Mouse (Mus musculus) lung, postnatal 25 days (tissue): ENCODE data around the gene Fshr.
"Not testable (repeated sequence)": the region's sequence is repeated elsewhere in the genome, so short reads cannot be mapped to it uniquely, and the experiment has no call there.

Experiments used
- DNase-seq: peaks from one replicate; pipeline ENCODE4 v3.0.0; 2022; ENCODE audit warnings: low spot score

The Fshr gene

DNA sequence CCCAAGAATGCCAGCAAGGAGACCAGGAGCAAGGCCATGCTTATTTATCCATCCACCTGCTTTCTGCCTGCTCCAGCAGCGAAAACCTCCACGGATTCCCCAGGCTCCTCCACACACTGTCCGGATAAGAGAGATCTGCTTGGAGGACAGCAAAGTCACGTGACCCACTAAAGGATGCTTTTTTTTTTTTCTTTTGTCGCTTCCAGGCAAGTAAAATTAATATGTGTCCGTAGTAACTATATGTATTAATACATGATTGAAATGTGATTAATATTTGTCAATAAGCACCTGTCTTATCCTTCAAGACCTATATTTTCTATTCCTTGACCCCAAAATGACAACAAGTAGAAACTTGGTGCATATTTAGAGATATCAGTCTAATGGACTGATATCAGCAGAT is at the start of gene Fshr:
TSS of gene Fshr (minus strand) at position 101 of the 400 bp plus-strand sequence.
- DNase-seq, result no peak

DNA sequence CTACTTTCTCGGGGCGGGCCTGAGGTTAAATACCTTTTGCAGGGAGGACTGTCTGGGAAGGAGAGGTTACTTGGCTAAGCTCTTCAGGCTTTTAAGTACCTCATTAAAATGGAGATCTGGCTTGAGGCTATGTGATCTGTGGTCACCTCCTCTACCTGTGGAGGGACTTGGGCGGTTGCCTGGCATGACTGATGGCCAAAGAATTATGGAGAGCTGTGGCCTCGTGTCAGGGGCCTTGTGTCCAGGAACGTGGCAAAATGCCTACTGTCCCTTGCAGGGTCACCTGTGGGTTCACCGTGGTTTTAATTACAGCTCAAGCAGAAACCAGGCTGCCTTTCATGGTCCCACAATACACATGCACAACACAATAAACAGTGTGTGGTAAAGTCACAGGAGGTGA is 1.7 kb upstream of the Fshr start:
- no peak for DNase-seq

DNA sequence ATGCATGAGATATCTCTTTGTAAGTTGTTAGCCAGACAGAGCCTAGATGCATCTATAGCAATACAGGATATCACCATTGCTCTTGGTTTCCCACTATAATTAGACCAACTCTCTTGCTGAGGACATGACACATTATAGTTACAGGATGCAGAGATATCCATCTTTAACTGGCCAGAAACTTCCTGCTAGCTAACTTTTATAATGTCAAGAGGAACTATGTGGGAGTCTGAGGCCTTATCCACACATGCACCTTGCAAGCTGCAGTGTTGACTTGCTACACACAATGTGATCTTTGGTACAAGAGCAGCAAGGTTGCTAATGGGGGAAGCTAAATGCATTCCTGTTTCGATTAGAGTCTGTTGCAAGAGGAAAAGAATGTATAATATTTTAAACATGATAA is 26.9 kb downstream of the Fshr start:
- DNase-seq, result no peak

- no peak for DNase-seq
Measured at GRCm38 (mm10) chr17:89164773-89165172, 35.7 kb downstream of the Fshr start.

GRCm38 (mm10) chr17:89162475-89162874 is 38.0 kb downstream of the Fshr start:
- DNase-seq, result no peak

- not testable (repeated sequence) for DNase-seq
Measured at GRCm38 (mm10) chr17:89159343-89159742, 41.1 kb downstream of the Fshr start.

DNA sequence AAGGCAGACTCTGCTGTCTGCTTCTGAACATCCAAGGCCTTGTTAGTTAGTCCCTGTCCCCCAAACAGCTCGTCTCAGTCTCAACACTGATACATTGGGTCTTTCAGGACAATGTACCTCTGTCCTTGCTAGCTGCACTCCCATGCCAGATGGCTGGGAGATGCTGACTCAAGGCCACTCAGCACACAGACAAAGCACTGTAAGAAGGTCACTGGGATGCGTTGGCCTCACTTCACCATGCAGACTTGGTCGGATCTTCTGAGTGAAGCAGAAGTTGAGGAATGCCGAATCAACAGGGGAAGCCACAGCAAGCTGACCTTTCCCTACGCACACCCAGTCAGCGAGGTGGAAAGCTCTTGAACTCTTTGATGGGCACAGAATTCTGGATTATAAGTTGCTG is 55.7 kb downstream of the Fshr start:
- DNase-seq, result no peak

DNA sequence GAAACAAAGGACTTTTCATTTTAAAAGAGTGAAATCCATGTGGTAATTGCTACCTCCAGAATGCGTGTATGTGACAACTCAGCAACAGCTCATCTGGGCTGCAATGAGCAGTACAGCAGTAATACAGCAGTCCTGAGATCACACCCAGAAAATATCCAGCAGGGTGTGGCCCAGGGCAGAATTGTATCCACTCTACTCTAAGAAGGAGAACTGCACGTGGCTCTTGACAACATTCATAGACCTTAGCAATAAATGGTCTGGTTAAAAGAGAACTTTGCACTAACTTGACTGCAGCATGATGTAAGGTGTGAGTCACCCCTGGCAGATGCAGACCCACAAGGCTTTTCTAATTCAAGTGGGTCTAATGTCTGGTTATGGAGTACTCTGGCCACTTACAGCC is 80.5 kb downstream of the Fshr start:
- DNase-seq, result no peak

DNA sequence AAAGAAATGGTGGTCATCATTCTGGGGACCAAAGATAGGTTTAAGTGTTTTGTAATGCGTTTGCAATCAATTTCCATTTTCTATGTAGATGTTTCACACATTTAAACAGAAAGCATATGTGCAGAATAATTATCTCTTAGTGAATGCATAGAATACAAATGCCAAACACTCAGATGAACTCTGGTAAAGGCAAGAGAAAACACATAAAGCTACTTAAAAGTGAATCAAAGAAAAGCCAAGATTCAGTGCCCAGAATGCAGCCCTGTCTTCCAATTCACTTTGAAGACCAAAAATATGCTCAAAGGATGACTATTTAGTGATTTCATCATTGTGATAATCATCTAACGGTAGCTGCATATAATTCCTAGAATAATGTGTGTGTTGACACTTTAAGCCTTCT is 81.2 kb downstream of the Fshr start:
- no peak for DNase-seq

DNA sequence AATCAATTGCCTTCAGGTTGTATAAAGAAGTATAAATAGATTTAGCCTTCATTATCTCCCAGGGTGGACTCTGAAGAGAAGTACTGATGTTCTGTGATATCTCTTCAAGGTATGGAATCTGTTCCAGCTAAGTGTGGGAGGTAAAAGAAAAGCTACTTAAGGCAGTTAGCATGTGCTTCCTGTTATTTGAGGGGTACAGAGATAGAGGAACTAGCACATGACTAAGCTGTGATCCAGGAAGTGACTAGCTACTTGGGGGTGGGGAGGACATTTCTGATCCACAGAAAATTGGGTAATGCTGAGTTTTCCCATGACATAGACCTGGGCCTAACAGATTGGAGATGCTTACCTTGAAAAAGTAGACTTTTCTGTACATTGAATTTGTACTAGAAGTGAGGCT is 86.5 kb downstream of the Fshr start:
- no peak for DNase-seq

GRCm38 (mm10) chr17:89100719-89101350 is 99.6 kb downstream of the Fshr start:
- no peak for DNase-seq

DNA sequence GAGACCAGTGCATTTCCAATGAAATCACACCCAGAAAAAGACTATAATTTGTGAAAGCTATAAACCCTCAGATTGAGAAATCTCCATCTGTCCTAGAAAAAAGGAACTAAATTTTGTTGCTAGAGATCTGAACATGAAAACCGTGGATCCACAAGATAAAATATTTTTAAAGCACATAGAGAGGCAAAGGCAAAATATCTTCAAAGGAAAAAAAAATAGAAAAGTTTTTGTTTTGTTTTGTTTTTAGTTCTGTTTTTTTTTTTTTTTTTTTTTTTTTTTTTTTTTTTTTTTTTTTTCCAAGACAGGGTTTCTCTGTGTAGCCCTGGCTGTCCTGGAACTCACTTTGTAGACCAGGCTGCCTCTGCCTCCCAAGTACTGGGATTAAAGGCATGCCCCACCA is 100.7 kb downstream of the Fshr start:
- DNase-seq, result not testable (repeated sequence)

DNA sequence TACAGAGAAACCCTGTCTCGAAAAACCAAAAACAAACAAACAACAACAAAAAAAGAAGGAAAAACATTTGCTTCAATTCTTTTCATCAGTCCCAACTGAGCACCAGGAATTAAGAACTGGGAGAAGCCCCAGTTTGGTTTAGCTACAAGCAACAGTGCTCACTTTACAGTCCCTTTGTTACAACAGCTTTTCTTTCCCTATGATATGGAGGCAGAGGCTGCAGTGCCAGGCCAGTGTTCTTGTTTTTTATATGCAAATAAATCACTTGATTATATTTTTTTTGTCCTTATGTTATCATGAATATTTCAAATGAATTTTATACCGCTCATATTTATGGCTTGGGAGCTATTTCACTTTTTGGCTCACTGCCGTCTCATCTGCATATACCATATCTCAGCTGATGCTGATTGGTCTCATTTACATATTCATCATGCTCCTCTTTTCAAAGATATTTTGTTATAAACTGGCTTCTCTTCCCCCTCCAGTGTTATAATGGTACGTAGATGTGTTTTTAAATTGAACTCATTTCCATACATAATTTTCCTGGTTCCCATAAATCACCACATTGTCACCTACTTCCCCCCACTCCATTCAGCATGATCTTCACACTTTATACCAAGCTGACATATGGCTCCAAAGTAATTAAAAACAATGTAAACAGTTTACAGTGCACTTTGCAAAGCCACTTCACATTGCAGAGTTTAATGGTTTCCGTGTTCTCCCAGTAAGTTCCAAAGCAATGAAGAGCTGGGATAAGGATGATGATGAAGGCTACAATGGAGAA is 110.6 kb downstream of the Fshr start:
- DNase-seq, result no peak

GRCm38 (mm10) chr17:89082897-89083296 is 117.6 kb downstream of the Fshr start:
- no peak for DNase-seq

DNA sequence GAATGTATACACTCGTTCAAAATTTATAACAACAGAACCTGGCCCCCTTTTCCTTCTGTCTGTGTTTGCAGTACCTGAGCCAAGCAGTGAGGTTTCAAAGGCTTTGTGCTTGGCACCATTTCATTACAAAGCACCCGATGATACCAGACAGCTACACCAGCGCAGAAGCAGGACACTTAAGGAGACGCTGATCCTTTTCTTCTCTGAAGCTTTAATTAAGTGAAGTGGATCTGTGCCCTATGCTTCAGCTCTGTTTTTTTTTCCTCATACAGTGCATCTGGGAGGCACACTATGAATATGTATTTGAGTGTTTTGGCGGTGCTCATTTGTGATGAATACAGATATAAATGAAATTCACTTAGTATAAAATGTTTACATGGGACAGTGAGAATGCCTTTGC is 120.8 kb downstream of the Fshr start:
- no peak for DNase-seq

GRCm38 (mm10) chr17:89064327-89065095 is 136.0 kb downstream of the Fshr start:
- no peak for DNase-seq

DNA sequence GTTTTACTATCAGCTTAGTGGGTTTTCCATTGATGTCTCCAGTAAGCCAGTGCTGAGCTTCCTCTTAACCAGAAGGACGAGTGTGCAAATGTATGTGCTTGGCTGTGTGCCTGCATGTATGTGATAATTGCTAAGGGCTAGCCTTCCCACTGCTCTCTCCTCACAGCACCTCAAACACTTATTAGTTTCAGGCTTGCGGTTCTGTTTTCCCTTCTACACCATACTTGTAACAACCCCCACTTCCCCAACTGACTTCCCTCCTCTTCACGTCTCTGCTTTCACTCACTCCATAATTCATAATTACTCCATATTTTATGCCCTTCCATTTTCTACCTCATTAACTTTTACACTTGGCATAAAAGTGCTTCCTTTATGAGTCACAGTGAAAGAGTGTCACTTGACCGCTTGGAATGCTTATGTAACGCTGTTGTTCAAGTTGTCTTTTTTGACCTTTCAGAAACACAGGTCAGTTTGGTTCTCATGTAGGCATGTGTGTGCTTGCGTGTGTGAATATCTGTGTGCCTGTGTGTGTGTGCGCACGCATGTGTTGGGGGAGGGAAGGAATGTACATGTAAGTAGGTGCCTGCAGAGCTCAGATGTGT is 138.0 kb downstream of the Fshr start:
- no peak for DNase-seq

DNA sequence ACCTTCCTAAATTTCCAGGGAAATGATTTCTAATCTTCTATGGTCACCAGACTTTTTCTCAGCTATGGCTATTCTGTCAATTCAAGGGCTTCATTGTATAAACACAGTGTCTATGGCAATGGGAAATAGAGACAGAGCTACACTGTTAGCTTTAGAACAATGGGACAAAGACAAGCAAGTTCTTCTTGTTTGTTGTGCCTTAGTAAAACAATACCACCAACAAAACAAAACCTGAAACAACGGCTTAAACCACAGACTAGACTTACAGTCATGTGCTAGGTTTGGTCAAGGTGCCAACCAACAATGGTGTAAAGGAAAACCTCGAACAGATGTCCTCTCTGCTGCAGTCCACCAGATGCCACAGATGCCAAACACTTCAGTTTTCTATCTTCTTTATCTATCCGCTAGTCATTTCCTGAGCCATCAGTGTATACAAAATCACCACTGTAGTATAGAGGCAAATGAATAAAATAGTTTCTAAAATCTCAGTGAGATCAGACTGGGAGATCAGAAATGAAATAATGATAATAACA is 149.4 kb downstream of the Fshr start:
- DNase-seq, result no peak

GRCm38 (mm10) chr17:89049071-89049470 is 151.4 kb downstream of the Fshr start:
- no peak for DNase-seq

- DNase-seq, result no peak
Measured at GRCm38 (mm10) chr17:89046016-89046415, 154.5 kb downstream of the Fshr start.

DNA sequence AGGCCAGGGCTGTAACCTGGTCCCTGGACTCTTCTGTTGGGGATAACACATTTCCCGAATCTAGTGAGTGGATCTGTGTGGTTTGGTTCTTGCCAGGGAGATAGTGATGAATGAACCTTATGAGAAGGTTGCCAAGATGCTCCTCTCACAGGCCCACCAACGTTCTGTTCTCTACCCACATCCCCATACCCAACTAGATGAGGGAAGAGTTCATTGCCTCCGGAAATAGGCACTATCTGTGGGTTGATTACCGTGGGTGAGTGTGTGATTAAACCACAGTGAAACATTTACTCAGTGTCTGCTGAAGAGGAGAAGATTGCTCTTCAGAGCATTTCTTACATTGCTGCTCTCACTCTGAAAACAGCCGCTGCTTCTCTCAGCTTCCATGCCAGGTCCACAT is 163.8 kb downstream of the Fshr start:
- DNase-seq, result no peak

DNA sequence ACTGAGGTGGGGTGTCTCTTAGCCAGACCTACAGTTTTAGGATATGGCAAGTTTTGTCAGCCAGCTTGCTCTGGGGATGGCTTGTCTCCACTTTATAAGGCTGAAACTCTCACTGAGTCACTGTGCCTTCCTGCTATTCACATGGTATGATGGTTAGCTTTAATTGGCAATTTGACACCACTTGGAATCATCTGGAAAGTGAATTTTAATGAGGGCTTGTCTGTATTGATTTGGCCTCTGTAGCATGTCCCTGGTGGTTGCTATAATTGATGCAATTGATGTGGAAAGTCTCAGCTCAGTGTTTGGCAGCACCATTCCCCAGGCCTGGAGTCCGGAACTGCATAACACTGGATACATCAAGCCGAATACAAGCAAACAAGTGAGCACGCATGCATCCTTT is 164.4 kb downstream of the Fshr start:
- no peak for DNase-seq
